Mouse (Mus musculus): ENCODE measurements around the gene Serpinf1. TPM values are rescaled to one million over a fixed set of nuclear protein-coding genes. Genes with fewer than 3 reads are reported as not detected.

Serpinf1 gene
- total RNA-seq (2023): 0.82 TPM

DNA sequence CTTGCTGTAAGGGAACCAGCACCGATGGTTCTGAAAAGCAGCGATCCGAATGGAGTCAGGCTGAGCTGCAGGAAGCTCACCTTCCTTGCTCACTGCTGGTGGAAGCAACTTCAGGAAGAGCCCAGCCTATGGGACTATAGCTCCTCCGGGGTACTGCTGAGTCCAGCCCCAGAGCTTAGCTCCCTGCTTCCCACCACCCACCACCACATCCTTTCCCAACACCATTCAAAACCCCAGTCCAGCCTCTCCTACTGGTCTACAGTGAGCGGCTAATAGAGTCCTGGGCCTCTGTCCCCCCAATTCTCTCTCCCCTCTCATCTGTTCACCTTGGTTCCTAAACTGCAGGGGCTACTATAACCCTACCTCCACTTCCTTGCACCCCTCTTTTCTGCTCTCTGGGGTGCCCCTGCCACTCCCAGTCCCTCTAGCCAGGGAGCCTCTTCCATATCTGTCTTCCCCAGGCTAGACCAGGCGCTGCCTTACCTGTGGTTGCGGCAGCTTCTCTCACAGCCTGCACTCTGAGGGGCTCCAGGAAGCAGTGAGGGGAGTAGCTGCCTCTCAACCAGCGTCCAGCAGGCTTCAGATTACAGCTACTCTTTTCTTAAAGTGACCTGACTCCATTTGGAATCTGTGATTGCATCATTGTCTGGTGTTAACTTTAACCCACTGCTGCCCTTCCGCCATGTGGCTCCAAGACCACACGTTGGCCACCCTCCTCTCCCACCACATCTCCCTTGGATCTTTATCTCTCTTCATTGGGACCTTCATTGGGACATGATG is at the start of gene Serpinf1:
Gene Serpinf1 (minus strand): TSS at position 689 of the 780 bp plus-strand sequence.

DNA sequence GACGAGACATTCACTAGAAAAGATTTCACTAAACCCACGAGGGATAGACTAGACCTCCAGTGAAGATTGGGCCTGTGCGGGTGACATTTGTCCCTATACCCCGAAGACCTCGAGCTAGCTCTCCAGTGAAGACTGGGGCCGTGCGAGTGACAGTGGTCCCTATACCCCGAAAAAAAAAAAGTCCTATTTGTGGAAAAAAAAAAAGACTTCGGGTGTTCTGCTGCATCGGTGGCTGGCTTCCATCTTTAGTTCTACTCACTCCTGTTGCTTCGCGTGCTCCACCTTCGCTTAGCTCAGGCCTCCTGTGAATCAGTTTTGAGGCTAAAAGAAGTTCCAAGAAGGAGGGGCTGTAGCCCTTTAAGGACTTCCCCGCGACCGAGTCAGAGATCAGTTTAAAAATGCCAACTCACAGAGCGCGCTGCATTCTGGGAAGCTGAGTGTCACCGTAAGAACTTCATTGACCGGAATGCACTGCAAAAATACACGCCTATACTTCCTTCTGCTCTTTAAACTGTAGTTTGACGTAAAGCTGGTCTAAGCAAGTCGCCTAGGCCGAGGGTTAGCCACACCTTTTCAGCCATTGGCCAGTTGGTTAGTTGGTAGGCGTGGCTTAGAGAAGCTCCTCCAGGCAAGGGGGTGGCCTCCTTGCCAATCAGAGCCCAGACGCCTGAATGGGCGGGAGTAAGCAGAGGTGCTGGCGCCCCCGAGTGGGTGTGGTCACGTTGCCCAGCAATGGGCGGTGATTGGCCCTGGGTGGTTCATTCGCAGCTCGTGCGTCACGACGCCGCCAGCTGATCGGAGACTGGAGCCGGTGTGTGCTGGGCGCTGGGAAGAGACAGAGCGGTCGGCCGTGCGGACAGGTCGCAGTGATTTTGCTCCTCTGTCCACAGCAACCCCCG is 38.6 kb upstream of the Serpinf1 start, which contains the start of gene Tlcd2:
Gene Tlcd2 (plus strand): TSS at position 872 of the 899 bp plus-strand sequence.

DNA sequence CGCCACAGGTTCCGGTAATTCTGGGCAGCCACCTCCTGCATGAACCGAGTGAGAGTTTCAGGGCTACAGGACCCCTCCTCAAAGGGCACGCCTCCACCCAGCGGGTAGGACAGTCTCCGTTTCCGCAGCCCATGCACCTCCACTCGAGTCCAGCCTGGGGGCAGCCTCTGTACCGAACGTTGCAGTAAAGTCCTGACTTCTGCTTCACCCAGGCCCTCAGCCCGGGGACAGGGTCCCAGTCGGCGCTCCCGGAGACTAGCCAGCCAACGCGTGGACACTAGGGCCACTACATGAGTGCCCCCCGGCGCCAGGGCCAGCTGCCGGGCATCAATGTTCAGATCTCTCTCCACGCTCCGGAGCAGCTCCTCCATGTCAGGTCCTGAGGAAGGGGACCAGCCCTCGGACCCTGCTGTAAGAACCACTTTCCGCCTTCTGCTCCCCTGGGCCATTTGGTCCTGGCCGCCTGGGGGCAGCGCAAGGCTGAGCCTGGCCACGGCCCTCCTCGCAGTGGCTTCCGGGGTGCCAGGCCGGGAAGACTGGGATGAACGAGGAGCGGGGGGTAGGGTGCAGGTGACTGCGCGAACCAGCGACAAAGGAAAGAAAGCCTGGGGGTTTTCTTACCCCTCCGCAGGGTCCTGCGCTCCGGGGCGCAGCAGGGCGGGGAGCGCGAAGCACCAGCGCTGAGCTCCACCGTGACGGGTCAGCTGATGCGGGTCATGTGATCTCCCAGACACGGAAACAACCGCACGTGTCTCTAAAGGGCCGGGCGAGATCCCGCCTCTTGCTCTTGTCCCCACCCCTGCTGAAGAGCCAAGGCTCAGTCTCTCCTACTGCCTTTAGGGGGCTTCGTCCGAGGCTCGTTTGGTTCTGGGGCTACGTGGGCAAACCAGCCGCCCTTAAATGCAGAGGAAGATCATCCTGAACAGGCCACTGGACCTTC is 31.8 kb upstream of the Serpinf1 start, which contains the start of gene Wdr81:
Gene Wdr81 (minus strand): TSS at position 727 of the 940 bp plus-strand sequence.

DNA sequence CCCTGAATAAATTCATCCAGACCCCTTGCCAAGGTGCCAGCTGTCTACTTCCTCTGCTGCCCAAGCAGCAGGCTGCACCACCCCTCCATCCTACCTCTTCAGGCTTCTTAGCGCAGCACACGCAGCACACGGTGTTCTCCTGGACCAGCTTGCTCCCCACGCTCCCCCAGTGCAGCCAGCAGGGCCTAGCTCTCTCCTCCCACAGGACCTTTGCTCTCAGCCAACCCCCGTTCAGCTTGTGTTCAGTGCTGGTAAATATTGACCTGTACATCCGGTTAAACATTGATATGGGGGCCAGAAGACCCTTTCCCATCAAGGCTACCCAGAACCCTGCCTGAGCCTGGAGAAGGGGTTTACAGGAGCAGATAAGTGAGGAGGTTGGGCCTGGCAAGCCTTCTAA is 16.9 kb upstream of the Serpinf1 start, which contains the start of gene Serpinf2:
Gene Serpinf2 (minus strand): TSS at position 229 of the 400 bp plus-strand sequence.

Other genes starting within 250 kb of the Serpinf1 start
- 18.4 TPM for gene Ovca2, start 243.9 kb downstream of the Serpinf1 start, total RNA-seq (2023)
- gene Dph1, start 231.5 kb downstream of the Serpinf1 start, total RNA-seq (2023): 18.1 TPM
- gene Rtn4rl1, start 228.9 kb downstream of the Serpinf1 start, total RNA-seq (2023): 21.3 TPM
- 155 TPM for gene Rpa1, start 74.4 kb downstream of the Serpinf1 start, total RNA-seq (2023)
- 12.2 TPM for gene Smyd4, start 74.3 kb downstream of the Serpinf1 start, total RNA-seq (2023)
- gene Serpinf2, start 16.9 kb upstream of the Serpinf1 start, total RNA-seq (2023): not detected
- gene Wdr81, start 32.0 kb upstream of the Serpinf1 start, total RNA-seq (2023): 22.6 TPM
- gene Tlcd2, start 39.0 kb upstream of the Serpinf1 start, total RNA-seq (2023): not detected
- 207 TPM for gene Prpf8, start 64.1 kb upstream of the Serpinf1 start, total RNA-seq (2023)
- not detected for gene Rilp, start 87.4 kb upstream of the Serpinf1 start, total RNA-seq (2023)
- gene Scarf1, start 90.8 kb upstream of the Serpinf1 start, total RNA-seq (2023): 0.29 TPM
- 61.4 TPM for gene Slc43a2, start 109.0 kb upstream of the Serpinf1 start, total RNA-seq (2023)
- 214 TPM for gene Pitpna, start 165.4 kb upstream of the Serpinf1 start, total RNA-seq (2023)
- 104 TPM for gene Inpp5k, start 208.3 kb upstream of the Serpinf1 start, total RNA-seq (2023)
- 28.7 TPM for gene Myo1c, start 227.8 kb upstream of the Serpinf1 start, total RNA-seq (2023)

Measured in CD4-positive naive resting alpha-beta T cell, adult 76 days (primary cell).